Mouse (Mus musculus) activated CD4-positive, CD25-positive, alpha-beta regulatory T cell, adult 4 months (primary cell): ENCODE measurements around the gene Aes. TPM values are rescaled to one million over a fixed set of nuclear protein-coding genes. Genes with fewer than 3 reads are reported as not detected.

Source experiments
- ATAC-seq: one replicate; pipeline ENCODE4 v1.8.0; 2017
- polyA plus RNA-seq, 2 experiments: library from polyadenylated mRNA; unstranded; fragments of 100-300 nt; shearing (Covaris generic); gene quantifications; one replicate each; pipeline ENCODE4 v1.2.1; 2017

Aes gene
- polyA plus RNA-seq, 2 experiments from 2014 or later: 120 to 125 TPM

DNA sequence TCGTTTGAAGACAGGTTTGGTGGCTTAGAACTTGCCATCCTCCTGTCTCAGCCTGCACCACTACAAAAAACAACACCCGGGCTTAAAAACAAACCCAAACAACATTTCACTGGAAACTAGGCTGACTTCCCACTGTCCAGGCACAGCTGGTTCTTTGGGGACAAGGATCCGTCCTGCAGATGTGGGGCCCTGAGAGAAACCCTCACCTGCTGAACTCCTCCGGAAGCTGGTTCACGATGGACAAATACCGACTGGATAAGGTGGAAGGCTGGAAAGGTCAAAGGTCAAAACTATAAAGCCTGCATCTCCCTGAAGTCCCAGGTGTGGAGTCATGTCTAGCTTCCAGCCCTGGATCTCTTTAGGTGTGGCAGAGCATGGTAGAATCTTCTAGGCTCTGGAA lies 39.6 kb downstream of the Aes start:
- ATAC-seq: no peak

DNA sequence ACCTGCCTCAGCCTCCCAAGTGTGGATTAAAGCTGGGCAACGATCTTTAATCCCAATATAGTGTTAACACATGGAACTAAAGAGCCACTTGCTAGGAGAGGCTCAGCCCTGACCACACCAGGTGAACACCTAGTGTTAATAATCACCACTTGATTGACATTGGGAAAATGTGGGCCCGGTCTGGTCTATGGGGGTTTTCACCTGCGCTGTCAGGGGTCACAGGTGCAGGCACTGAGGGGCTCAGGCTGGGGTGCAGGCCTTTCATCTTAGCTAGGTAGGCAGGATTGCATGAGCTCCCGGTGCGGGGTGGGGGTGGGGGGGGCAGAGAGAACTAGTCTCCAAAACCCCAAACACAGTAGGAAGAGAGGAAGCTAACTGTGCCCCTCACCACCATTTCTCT lies 40.3 kb downstream of the Aes start:
- ATAC-seq: no peak

DNA sequence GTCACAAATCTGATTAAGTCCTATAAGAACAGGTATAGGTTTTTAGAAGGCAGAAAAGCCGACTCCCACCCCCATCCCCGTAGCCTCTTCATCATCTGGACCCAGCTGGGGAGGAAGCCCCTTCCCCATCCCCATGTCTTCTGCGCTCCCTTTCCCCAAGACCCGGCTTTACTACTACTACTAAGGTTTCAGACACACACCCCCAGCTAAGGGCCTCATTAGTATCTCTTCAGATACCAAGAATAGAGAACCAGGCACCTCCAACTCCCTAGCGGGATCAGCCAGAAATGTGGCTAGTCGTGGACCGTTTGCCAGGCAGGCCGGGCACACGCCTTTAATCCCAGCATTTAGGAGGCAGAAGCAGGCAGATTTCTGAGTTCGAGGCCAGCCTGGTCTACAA lies 40.8 kb downstream of the Aes start:
- no peak for ATAC-seq

DNA sequence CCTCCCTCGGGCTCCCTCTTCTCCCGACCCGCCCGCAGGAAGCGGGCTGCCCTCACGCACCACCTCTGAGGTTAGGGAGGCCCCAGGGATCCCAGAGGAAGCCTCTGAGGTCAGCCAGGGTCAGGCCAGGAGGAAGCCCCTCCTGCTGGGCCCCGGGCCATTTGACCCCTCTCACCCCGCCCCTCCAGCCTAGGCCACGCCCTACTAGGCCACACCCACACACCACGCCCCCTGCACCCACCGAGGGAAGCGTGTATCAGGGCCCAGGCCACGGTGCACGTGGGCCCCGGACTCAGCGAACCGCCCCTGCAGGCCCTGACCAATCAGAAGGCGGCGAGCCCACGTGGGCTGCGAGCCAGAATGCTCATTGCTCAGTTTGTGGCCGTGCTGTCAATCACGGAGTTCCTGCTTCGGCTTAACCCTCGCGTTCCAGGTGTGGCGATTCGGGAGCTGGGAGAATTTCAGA lies 41.5 kb downstream of the Aes start, which contains the start of gene Tle6:
Gene Tle6 (minus strand): TSS at position 336 of the 466 bp plus-strand sequence.
- peak; percentile 43 for ATAC-seq

DNA sequence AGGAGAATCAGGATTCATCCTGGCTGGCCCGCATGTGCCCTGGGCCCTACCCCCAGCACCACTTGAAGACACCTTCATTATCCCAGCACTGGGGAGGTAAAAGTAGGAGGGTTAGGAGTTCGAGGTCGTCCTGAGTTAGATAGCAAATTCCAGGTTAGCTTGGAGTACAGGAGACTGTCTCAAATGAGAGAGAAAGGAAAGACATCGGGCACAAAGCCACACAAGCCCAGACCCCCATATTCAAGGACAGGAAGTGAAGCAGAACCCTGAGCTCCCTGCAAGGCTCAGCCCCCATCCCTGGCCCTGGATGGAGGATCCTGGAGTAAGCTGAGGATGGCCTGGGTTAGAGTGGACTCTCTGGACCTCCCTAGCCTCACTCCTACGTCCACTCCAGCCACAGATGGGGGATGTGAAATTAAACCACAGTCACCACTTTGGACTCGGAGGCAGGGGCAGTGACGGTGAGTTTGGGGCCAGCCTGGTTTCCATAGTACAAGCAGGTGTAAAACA lies 42.2 kb downstream of the Aes start:
- ATAC-seq: no peak

DNA sequence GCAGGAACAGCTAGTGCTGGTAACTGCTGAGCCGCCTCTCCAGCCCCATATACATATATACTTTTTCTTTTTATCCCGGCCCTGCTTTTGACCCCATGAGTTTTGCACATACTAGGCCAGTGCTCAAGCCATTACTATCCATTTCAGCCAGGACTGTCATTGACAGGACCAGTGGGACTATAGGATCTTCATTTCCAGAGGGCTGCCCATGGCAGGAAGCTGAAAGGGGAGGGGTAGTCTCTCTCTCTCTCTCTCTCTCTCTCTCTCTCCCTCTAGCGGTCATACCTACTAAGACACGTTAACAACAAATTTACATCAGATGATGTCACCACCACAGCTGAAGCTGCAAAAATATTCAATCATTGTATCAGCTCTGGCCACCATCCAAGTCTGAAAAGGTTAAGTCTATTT lies 43.5 kb downstream of the Aes start:
- ATAC-seq: peak; percentile 45

DNA sequence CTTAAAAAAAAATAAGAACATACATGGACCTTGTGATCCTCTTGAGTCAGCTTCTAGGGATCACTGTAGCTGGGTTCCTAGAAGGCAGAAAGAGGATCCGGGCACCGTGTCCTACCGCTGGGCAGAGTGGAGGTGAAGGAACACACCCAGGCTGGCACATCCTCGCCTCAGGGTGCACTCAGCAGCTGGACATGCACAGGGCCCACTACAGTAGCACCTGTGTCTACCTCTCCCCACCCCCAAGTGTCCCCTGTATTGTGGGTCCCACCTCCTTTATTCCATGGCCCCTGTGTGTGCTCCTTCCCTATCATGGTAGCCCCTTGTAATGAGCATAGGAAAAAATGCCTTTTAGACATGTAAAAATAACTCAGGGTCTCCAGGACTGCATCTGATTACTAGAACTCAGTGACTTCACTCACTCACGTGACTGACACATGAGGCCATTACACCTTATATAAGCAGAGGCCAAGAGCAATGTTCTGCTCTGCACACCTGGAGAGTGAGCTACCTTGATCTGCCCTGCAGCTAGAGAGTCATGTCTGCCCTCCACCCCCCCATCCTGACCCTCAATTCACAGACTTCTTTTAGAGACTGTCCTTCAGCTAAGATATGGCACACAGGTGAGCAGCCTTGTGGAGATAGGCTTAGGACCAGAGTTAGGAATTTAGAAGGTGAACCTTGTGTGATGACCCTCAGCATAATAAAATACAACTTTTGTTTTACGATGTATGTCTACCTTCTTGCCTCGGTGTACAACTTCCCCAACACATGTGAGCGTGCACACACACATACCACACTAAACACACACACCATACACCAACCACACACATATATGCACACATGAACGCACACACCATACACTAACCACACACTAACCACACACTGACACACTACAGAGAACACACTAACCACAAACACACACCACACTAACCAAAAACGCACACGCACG lies 45.0 kb downstream of the Aes start:
- no peak for ATAC-seq

DNA sequence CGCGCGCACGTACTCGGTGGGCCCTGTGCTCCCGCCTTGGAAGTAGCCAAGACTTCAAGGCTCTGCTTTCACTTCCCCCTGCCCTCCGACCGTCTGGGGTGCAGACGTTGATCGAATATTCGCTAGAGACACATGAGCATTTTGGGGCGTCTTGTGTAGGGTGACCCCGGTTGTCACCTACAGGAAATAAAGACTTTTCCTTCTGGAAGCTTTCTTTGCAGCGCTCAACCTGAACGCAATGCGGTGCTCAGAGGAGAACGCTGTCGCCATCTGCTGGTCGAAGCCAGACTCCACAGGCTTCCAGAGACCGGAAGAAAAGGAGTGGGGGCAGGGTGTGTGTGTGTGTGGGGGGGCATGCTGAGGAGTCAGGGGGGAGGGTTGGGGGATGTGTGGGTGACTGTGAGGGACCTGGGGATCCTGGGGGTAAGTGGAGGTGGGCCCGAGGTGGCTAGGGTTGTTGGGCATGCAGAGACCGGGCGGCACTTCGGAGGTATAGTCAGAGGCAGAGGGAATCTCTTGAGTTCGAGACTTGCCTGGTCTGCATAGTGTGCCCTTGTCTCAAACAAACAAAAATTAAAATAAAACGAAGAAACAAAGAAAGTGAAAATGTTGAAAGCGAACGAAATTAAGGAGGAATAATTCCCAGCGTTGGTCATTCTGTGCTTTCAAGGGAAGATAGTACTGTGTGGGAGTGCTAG lies 45.8 kb downstream of the Aes start:
- ATAC-seq: peak; percentile 38

DNA sequence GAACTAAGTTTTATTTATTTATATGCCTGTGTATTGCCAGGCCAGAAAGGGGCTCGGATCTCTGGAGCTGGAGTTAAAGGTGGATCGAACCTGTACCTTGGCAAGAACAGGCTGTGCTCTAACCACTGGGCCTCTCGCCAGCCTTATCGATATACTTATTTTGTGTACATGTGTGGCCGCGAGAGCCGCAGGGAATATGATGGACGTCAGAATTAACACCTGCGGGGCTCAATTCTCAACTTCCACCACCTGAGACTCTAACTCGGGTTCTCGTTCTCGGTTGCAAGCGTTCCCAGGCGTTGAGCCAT lies 46.3 kb downstream of the Aes start:
- ATAC-seq: no peak

DNA sequence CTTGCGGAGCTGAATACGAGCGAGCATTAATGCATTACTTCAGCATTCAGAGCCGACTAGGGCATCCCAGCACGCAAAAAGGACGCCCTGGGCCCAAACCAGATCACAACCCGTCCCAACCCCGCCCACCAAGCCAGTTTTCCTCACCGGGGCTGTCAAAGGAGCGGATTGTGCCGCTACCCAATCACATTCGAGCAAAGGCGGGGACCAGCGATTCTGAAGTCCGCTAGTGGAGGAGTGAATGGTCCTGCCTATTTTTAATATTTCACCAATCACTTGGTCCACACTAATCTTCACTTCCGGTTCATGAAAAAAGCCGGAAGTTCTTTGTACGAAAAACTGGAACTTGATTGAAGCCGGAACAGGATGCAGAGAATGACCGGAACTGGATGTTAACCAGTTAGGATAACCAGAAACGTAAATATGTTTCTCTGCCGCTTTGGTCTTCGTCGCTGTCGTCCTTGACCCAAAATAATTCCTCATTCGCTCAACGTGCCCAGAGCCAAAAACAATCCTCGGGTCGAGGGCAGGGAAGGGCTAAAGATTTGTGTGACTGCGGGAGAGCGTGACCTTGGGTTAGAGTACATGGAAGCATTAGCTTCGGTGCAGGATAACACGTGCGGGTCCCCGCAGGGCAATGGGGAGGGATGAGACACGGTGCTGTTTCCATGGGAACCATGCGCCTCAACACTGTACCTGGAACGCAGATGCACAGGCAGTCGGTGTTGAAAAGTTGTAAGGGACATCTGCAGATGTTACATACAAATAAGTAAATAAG lies 46.9 kb downstream of the Aes start, which contains the start of gene BC025920:
Gene BC025920 (plus strand): TSS at position 297 of the 778 bp plus-strand sequence.
- ATAC-seq: peak; percentile 83

DNA sequence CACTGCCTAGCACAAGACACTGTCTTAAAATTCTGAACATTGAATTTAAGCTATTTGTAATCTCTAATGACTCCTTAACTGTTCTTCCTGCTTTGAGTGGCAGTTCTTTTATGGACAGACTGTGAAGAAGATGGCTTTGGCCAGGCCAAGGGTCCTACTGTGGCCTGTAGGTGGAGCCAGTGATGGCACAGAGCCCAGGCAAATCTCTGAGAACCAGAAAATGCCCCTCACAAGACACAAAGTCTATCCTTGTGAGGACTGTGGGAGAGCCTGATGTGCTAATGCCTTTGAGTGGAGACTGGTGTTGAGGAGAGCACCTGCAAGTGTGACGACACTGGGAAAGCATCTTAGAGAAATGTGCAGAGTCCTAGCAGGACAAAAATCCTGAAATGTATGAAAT lies 49.0 kb downstream of the Aes start:
- no peak for ATAC-seq

DNA sequence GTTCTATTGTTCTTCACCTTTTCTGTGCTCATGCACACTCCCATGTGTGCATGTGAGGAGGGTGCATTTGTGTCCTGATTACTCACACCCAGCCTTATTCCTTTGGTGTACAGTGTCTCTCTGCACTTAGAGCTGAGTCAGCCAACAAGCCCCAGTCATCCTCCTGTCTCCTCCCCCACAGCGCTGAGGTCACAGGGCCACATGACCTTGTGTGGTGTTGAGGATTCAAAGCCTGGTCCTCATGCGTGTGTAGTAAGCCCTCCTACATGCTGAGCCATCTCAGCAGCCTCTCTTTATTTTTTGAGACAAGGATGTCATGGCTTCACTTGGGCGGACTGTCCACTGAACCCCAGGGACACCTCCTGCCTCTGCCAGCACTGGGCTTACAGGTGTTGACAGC lies 53.5 kb downstream of the Aes start:
- ATAC-seq: no peak

DNA sequence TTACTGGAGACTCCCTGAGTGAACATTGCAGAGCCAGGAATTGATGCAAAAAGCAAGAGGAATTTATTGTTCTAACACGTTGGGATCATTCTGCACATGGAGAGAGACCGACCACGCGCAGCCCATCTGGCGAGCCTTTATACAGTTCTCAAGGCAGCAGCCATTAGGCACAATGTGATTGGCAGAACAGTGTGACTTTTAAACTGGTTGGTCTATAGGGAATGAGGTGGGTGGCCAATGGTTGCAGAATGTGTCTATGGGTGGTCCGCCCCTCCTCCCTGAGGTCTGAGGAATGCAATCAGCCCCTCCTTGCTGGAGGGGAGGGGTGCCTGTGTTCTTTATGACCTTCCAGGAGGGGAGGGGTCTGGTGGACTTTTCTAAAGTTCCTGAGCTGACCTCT lies 56.2 kb downstream of the Aes start:
- ATAC-seq: no peak

Other genes with a start within 250 kb of the Aes start
- gene Cactin, start 238.4 kb upstream of the Aes start, polyA plus RNA-seq: 1 to 10 TPM; 5.1 to 5.7 TPM
- gene Tbxa2r, start 230.8 kb upstream of the Aes start, polyA plus RNA-seq: 10 to 100 TPM; 20.9 to 21.4 TPM
- not detected for gene Gipc3, start 216.2 kb upstream of the Aes start, polyA plus RNA-seq
- gene Hmg20b, start 209.0 kb upstream of the Aes start, polyA plus RNA-seq: 10 to 100 TPM; 18.7 to 20.6 TPM
- gene Mfsd12, start 202.0 kb upstream of the Aes start, polyA plus RNA-seq: 1 to 10 TPM; 1.2 TPM
- gene 4930404N11Rik, start 193.7 kb upstream of the Aes start, polyA plus RNA-seq: 1 to 10 TPM in 1 of 2 experiments, not detected in 1; 2.1 TPM
- gene Fzr1, start 181.0 kb upstream of the Aes start, polyA plus RNA-seq: 10 to 100 TPM; 19.3 to 20.1 TPM
- gene Dohh, start 175.1 kb upstream of the Aes start, polyA plus RNA-seq: 10 to 100 TPM; 12.7 to 13.7 TPM
- 1 to 10 TPM; 1.1 to 1.2 TPM for gene Gm48551, start 175.0 kb upstream of the Aes start, polyA plus RNA-seq
- gene Gm48552, start 170.5 kb upstream of the Aes start, polyA plus RNA-seq: 1 to 10 TPM in 1 of 2 experiments, not detected in 1; 1.4 TPM
- gene Smim24, start 166.4 kb upstream of the Aes start, polyA plus RNA-seq: 10 to 100 TPM in 1 of 2 experiments, 1 to 10 TPM in 1; 7.3 to 13.3 TPM
- gene Nfic, start 103.9 kb upstream of the Aes start, polyA plus RNA-seq: 10 to 100 TPM; 15.2 to 16.0 TPM
- 1 to 10 TPM in 1 of 2 experiments, under 1 TPM in 1; 0.44 to 1.5 TPM for gene Celf5, start 76.8 kb upstream of the Aes start, polyA plus RNA-seq
- 10 to 100 TPM; 33.4 to 41.8 TPM for gene Ncln, start 63.1 kb upstream of the Aes start, polyA plus RNA-seq
- 10 to 100 TPM; 70.0 to 70.7 TPM for gene S1pr4, start 59.4 kb upstream of the Aes start, polyA plus RNA-seq
- 10 to 100 TPM; 55.2 to 62.0 TPM for gene Gna15, start 35.3 kb upstream of the Aes start, polyA plus RNA-seq
- 10 to 100 TPM; 21.7 to 24.5 TPM for gene Gna11, start 14.3 kb upstream of the Aes start, polyA plus RNA-seq
- gene Tle2, start 15.1 kb downstream of the Aes start, polyA plus RNA-seq: 1 to 10 TPM in 1 of 2 experiments, under 1 TPM in 1; 0.78 to 1.5 TPM
- under 1 TPM in 1 of 2 experiments, not detected in 1; 0.89 TPM for gene Tle6, start 41.6 kb downstream of the Aes start, polyA plus RNA-seq
- 1 to 10 TPM; 1.5 to 2.5 TPM for gene BC025920, start 46.8 kb downstream of the Aes start, polyA plus RNA-seq
- 10 to 100 TPM; 23.1 TPM for gene Sirt6, start 68.3 kb downstream of the Aes start, polyA plus RNA-seq
- gene Ankrd24, start 69.1 kb downstream of the Aes start, polyA plus RNA-seq: 1 to 10 TPM; 1.1 to 1.7 TPM
- gene Gm10778, start 89.6 kb downstream of the Aes start, polyA plus RNA-seq: 1 to 10 TPM; 8.1 to 9.8 TPM
- 10 to 100 TPM; 15.0 to 21.5 TPM for gene Zfp433, start 145.3 kb downstream of the Aes start, polyA plus RNA-seq
- 1 to 10 TPM; 6.6 to 7.3 TPM for gene Gm3055, start 211.7 kb downstream of the Aes start, polyA plus RNA-seq